Mouse (Mus musculus) heart, adult 2 months (tissue): ENCODE data around the gene Opn4. TPM values are rescaled to one million over a fixed set of nuclear protein-coding genes. Genes with fewer than 3 reads are reported as not detected.
A peak's percentile ranks its signal among the peaks of the same experiment; 100 is the strongest.

Experiments
- DNase-seq, 2 experiments: peaks; one replicate each; pipeline ENCODE4 v3.0.0; 2021
- H3K27ac ChIP-seq: fragments of 200-600 bp; 2 replicates; pipeline ENCODE4 v1.8.1; 2022
- H3K27me3 ChIP-seq: fragments of 200-500 bp; 2 replicates; pipeline ENCODE4 v1.6.1; 2012; ENCODE audit warnings: mild to moderate bottlenecking, low read length, inconsistent platforms, mixed read lengths; ENCODE audit not compliant: control insufficient read depth, insufficient read depth
- H3K36me3 ChIP-seq: fragments of 200-500 bp; 2 replicates; pipeline ENCODE4 v1.6.1; 2012; ENCODE audit warnings: low read length, inconsistent platforms; ENCODE audit not compliant: control insufficient read depth, insufficient read depth
- H3K4me1 ChIP-seq: fragments of 200-500 bp; 2 replicates; pipeline ENCODE4 v1.6.1; 2011; ENCODE audit warnings: low read length; ENCODE audit not compliant: control insufficient read depth, insufficient read depth
- H3K4me3 ChIP-seq: fragments of 200-600 bp; 2 replicates; pipeline ENCODE4 v1.8.1; 2022
- H3K79me2 ChIP-seq: fragments of 200-500 bp; replicated peaks from 2 replicates; pipeline ENCODE4 v1.6.1; 2012; ENCODE audit warnings: mild to moderate bottlenecking, inconsistent platforms, low read length, moderate library complexity, mixed read lengths; ENCODE audit not compliant: control insufficient read depth, insufficient read depth
- H3K9ac ChIP-seq: fragments of 200-500 bp; 2 replicates; pipeline ENCODE4 v1.6.1; 2012; ENCODE audit warnings: low read depth, mild to moderate bottlenecking, control low read depth, inconsistent platforms, low read length, mixed read lengths
- CTCF ChIP-seq: fragments of 200-600 bp; IDR thresholded peaks from 2 replicates; pipeline ENCODE4 v1.8.1; 2022; ENCODE audit warnings: antibody characterized with exemption, mild to moderate bottlenecking, moderate library complexity
- EP300 ChIP-seq: fragments of 200-500 bp; IDR thresholded peaks from 2 replicates; pipeline ENCODE4 v1.6.1; 2011; ENCODE audit warnings: low read depth, low read length, control low read depth; ENCODE audit not compliant: insufficient read depth
- POLR2A ChIP-seq: fragments of 200-500 bp; IDR thresholded peaks from 2 replicates; pipeline ENCODE4 v1.6.1; 2011; ENCODE audit warnings: mild to moderate bottlenecking, low read depth, low read length, control low read depth; ENCODE audit not compliant: insufficient read depth
- WGBS: fragments of 180-500 bp; shearing (Covaris S2); methylation state at CpG from one replicate; pipeline ENCODE4 v1.1.7; 2018; 5-methylcytosine and 5-hydroxymethylcytosine counted together
- intact Hi-C: fragments of 180-260 bp; cut with DNase I; formaldehyde crosslinking; loops from one replicate; pipeline ENCODE4 v1.15.1; 2025
- polyA plus RNA-seq: library from polyadenylated mRNA; depleted of rRNA; stranded (reverse); fragments of >200 nt; gene quantifications from 2 replicates; pipeline ENCODE4 v1.2.3, GENCODE M21; 2012
- total RNA-seq, 2 experiments: library from RNA; stranded (reverse); gene quantifications; 2 replicates each; pipeline ENCODE4 v1.2.3; 2021

Opn4 gene
- total and polyA plus RNA-seq, 3 experiments, result 2.4 to 7.9 (median 2.6) TPM

DNA sequence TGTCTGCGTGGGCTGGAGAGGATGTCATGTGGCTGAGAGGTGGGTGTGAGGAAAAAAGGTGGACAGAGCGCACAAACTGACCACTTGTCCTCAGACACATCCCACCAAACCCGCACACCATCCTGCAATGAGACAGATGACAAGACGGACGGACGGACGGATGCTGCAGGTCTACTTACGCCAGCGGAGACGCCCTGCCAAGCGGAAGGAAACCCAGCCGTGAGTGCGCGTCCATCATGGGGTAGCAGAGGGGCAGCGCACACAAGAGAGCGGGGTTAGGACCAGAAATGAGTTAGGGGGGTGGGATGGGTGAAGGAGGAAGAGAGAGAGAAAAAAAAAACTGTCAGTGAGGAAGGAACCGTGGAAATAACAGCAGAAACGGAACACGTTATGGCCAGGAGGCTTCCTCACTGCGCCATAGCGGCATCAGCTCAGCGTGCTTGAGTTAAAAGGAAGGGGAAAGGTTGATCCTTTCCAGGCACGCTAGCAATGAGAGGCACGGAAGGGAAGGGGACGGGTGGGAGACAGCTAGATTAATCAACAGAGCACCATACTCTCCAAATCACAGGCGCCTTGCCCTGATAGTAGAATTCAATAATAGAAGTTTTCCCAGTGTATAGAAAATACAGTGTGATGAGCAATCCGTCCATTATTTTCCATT is 30.3 kb downstream of the Opn4 start:
- TF ChIP-seq POLR2A (peak; percentile 90), CTCF (no peak), EP300 (no peak; the same call in 1 of the 2 replicates)
- peaks cover 18% of the 10 kb centered on the region for H3K4me1 ChIP-seq

DNA sequence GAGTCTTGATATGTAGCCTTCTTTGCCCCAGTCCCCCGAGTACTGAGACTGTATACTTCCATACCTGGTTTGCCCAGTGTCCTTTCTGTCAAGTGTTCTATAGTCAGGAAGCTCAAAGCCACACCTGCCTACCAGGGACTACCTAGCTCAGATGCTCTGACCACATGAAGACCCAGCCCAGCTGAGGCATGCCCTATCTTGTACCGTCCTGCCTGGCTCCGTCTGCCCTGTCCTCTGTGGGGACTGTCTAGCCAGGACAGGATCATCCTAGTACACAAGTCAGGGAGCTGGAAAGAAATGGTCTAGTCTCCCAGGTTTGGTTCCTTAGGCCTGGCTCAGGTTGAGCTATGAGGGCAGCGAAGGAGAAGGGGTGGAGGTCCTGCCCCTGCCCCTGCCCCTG is 31.3 kb downstream of the Opn4 start:
- Histone ChIP-seq H3K27me3 (no peaks in the 10 kb centered on the region), H3K4me3 (no peak overlapping the region), H3K4me1 (peaks cover 21% of the 10 kb centered on the region), H3K36me3 (peaks cover 3% of the 10 kb centered on the region), H3K9ac (no peak overlapping the region), H3K79me2 (no peaks in the 10 kb centered on the region), H3K27ac (no peak overlapping the region; the same call in 1 of the 2 replicates)
- TF ChIP-seq POLR2A (peak; percentile 80), CTCF (no peak), EP300 (peak; percentile 95)
- intact Hi-C loops, result loop anchor here (5.0 kb wide), 1 partner anchor 196 kb away; the partner anchor contains the start of gene Sncg
- WGBS, result 54% methylated on average over 4 of the region's 4 CpGs
- DNase-seq, result no peak

More for the DNA sequence above, 30.3 kb downstream of the Opn4 start:
- peak overlapping the region; percentile 25 for H3K9ac ChIP-seq
- no peak overlapping the region for H3K4me3 ChIP-seq
- no peaks in the 10 kb centered on the region; the same call in 1 of the 2 replicates for H3K36me3 ChIP-seq
- no peaks in the 10 kb centered on the region for H3K79me2 ChIP-seq
- peak overlapping the region; percentile 17; the same call in 1 of the 2 replicates for H3K27ac ChIP-seq
- intact Hi-C loops, result loop anchor here (5.0 kb wide), 1 partner anchor 197 kb away; the partner anchor contains the start of gene Sncg
- WGBS, result 20% methylated on average over 27 of the region's 27 CpGs
- peak in 1 of 2 experiments; percentile 56 for DNase-seq
- no peaks in the 10 kb centered on the region for H3K27me3 ChIP-seq

DNA sequence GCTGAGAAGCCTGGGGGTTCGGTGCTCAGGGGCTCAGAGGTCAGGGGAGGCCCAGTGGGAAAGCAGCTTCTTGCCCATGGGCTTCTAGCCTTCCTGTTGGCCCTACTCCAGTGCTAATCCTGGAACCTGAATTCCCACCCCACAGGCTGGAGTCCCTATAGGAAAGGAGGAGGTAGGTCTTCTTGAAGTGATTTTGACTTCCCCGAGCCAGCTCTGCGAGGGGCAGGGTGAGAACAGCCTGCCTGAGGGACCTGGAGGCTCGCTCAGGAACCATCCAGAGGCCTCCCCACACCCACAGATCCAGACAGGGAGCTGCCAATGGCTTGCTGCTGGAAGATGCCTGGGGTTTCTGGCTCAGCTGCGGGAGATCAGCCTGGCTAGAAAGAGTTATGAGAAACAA is 32.2 kb downstream of the Opn4 start:
- 21% methylated on average over 5 of the region's 5 CpGs for WGBS
- peaks cover 20% of the 10 kb centered on the region for H3K4me1 ChIP-seq
- no peak overlapping the region for H3K9ac ChIP-seq
- H3K27ac ChIP-seq, result peak overlapping the region; percentile 43
- no peak overlapping the region for H3K4me3 ChIP-seq
- peak; percentile 54 to 56 for DNase-seq
- H3K27me3 ChIP-seq, result no peaks in the 10 kb centered on the region
- no peaks in the 10 kb centered on the region for H3K79me2 ChIP-seq
- intact Hi-C loops, result loop anchor here (5.0 kb wide), 1 partner anchor 195 kb away; the partner anchor contains the start of gene Sncg
- TF ChIP-seq POLR2A, result no peak; the same call in 1 of the 2 replicates
- TF ChIP-seq EP300, result peak; percentile 61
- H3K36me3 ChIP-seq, result peaks cover 3% of the 10 kb centered on the region

DNA sequence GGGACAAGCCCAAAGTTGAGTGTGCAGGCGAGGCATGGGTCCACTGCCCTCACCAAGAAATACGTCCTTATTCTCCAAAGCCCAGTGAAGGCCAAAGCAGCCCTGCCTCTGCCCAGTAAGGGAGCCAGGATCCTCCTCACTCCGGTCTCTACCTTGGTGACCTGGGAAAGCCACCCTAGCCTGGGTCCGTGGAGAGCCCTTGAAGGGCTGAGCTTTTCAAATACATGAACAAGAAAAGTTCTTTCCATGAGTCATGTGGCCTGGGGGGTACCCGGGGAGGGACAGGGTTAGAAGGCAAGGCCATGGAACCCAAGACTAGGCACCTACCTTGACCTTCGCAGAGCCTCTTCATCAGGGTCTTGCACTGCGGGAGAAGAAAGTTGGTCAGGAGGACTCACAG is 33.4 kb downstream of the Opn4 start:
- Histone ChIP-seq H3K27me3 (no peaks in the 10 kb centered on the region), H3K36me3 (peaks cover 3% of the 10 kb centered on the region), H3K4me3 (no peak overlapping the region), H3K9ac (peak overlapping the region; percentile 26; the same call in 1 of the 2 replicates), H3K27ac (peak overlapping the region; percentile 78), H3K79me2 (no peaks in the 10 kb centered on the region), H3K4me1 (peaks cover 19% of the 10 kb centered on the region)
- intact Hi-C loops, result loop anchor here (5.0 kb wide), 1 partner anchor 194 kb away; the partner anchor contains the start of gene Sncg
- WGBS, result 83% methylated on average over 7 of the region's 7 CpGs
- TF ChIP-seq POLR2A (no peak; the same call in 1 of the 2 replicates), EP300 (0 out of 2 replicates have a peak, but pooled peaks have one; percentile 4), CTCF (no peak)
- DNase-seq, result no peak

DNA sequence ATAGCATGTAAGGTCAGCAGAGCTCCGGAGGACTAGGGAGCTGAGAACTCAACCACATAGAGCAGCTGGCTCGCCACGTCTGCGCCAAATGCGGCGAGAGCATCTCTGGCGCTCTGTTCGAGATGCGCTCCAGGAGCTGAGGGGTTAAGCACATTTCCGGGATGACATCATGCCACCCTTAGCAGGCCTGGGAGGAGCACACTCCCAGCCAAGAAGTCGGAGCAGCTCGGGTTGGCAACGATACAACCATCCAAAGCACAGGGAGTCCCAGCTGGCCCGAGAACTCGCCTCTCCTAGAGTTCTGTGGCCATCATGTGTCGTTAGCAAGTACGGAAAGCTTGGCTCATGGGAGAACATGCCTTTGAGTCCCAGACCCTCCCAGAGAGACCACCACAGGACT is 34.2 kb downstream of the Opn4 start:
- Histone ChIP-seq H3K27ac (peak overlapping the region; percentile 78), H3K79me2 (no peaks in the 10 kb centered on the region), H3K4me1 (peaks cover 19% of the 10 kb centered on the region), H3K36me3 (peaks cover 3% of the 10 kb centered on the region), H3K4me3 (no peak overlapping the region), H3K27me3 (no peaks in the 10 kb centered on the region), H3K9ac (0 out of 2 replicates have a peak overlapping the region, but pooled peaks have one; percentile 1)
- intact Hi-C loops, result loop anchor here (5.0 kb wide), 1 partner anchor 193 kb away; the partner anchor contains the start of gene Sncg
- TF ChIP-seq EP300, result peak; percentile 79
- no peak for TF ChIP-seq CTCF
- peak; percentile 45; the same call in 1 of the 2 replicates for TF ChIP-seq POLR2A
- peak; percentile 68 to 80 for DNase-seq
- 33% methylated on average over 17 of the region's 17 CpGs for WGBS
